Mouse (Mus musculus) C2C12 (cell line): ENCODE results near the gene Vmn2r24.

ENCODE experiments used
- CEBPB ChIP-seq: IDR thresholded peaks from one replicate; pipeline ENCODE4 v1.6.1; 2011; ENCODE audit warnings: low read depth, mild to moderate bottlenecking, control low read depth, moderate library complexity
- CTCF ChIP-seq: IDR thresholded peaks from one replicate; pipeline ENCODE4 v1.5.1; 2011; ENCODE audit not compliant: control insufficient read depth, insufficient read depth, insufficient read length
- MAX ChIP-seq: IDR thresholded peaks from one replicate; pipeline ENCODE4 v1.6.1; 2011; ENCODE audit warnings: mild to moderate bottlenecking, control low read depth
- MYOD1 ChIP-seq: IDR thresholded peaks from one replicate; pipeline ENCODE4 v1.6.1; 2011; ENCODE audit warnings: low read depth; ENCODE audit not compliant: control insufficient read depth, insufficient read length
- MYOG ChIP-seq: IDR thresholded peaks from one replicate; pipeline ENCODE4 v1.6.1; 2011; ENCODE audit not compliant: control insufficient read depth, insufficient read length; ENCODE audit errors: extremely low read depth
- USF1 ChIP-seq: IDR thresholded peaks from one replicate; pipeline ENCODE4 v1.6.1; 2011; ENCODE audit warnings: low read depth, mild to moderate bottlenecking, control low read depth, moderate library complexity

- no peak for TF ChIP-seq CTCF
- no peak for TF ChIP-seq MYOG
- TF ChIP-seq CEBPB: no peak
- TF ChIP-seq MAX: no peak
- no peak for TF ChIP-seq USF1
- no peak for TF ChIP-seq MYOD1
Observed at GRCm38 (mm10) chr6:123770031-123770430, 8.6 kb upstream of the Vmn2r24 start.
